Mouse (Mus musculus): ENCODE data around the gene Mgmt.

The Mgmt gene

GRCm38 (mm10) chr7:137094551-137094950 lies 200.1 kb downstream of the Mgmt start:
- in situ Hi-C loops (cut with MboI; ENCODE audit: unreplicated experiment in 2 of 2) = no loop called here

DNA sequence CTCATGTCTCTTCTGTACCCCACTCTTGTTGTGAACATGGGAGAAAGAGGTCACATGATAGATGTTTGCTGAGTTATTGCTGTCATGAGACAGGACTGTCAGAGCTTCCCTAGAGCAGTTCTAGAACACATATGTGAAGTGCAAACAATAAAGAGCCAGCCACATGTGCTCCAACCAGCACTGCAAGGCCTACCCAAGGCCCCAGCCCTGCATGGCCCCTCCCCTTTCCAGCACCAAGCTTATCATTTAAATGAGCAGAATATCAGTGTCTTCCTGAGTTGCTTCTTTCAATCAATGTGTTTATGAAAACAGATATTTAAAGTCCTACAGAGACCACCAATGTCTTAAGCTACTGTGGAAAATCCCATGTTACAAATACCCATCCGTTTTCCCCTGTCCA lies 201.3 kb downstream of the Mgmt start:
- in situ Hi-C loops (cut with MboI; ENCODE audit: unreplicated experiment in 2 of 2) = no loop called here

- in situ Hi-C loops (cut with MboI; ENCODE audit: unreplicated experiment in 2 of 2) = no loop called here
These were observed 205.4 kb downstream of the Mgmt start for GRCm38 (mm10) chr7:137099766-137100165.

DNA sequence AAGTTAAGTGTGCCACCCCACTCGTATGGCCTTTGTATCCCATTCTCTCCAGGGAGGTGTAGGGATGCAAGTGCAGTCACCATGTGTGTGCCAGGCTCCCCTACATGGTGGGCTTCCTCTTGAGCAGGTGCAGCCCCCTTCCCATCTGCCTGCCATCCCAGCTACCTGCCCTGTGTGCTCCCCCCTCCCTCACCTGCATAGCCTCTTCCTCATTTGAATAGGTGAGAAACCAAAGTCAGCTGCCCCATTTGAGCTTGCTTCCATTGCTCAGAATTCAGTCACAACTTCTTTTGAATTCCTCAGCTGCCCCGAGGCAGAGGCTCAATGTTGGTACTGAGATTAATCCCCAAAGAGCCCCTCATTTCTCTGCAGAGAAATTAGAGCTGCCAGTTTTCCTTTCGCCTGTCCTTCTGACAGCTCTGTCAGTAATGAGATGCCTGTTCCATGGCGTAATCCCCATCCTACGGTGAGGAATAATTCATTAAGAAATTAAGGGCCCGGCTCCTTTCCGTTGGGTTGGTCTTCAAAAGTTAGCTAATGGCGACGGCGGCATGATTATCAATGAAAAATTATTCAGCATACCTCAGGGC lies 208.3 kb downstream of the Mgmt start:
- in situ Hi-C loops (cut with MboI; ENCODE audit: unreplicated experiment in 2 of 2) = no loop called here

GRCm38 (mm10) chr7:137112101-137112500 lies 217.7 kb downstream of the Mgmt start:
- in situ Hi-C loops (cut with MboI; ENCODE audit: unreplicated experiment in 2 of 2) = no loop called here

- in situ Hi-C loops (cut with MboI; ENCODE audit: unreplicated experiment in 2 of 2) = no loop called here
These were observed 221.8 kb downstream of the Mgmt start for GRCm38 (mm10) chr7:137116246-137116645.

DNA sequence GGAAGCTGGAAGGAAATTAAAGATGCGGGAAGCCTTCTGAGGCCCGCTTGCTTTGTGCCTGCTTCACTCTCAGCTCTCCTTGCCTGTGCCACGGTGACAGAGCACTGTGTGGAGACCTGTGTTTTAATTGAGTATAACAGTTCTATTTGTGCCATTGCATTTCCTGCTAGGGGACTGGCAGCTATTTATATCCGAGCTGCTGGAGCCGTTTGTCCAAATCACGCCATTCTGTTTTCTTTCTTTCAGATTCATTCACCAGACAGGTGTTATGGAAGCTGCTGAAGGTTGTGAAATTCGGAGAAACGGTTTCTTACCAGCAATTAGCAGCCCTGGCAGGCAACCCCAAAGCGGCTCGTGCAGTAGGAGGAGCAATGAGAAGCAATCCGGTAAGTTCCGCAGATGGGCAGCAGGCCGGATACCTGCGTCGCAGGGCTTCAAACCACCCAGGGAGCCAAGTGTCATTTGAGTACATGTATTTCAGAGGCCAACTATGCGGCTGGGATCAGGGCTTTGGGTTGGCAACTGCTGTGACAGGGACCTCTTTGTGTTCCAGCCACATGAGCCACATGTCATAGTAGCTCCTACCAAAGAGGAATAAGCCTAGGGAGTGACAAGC lies 226.9 kb downstream of the Mgmt start:
- in situ Hi-C loops (cut with MboI; ENCODE audit: unreplicated experiment in 2 of 2) = no loop called here

- in situ Hi-C loops (cut with MboI; ENCODE audit: unreplicated experiment in 2 of 2) = no loop called here
These were observed 234.3 kb downstream of the Mgmt start for GRCm38 (mm10) chr7:137128726-137129125.

DNA sequence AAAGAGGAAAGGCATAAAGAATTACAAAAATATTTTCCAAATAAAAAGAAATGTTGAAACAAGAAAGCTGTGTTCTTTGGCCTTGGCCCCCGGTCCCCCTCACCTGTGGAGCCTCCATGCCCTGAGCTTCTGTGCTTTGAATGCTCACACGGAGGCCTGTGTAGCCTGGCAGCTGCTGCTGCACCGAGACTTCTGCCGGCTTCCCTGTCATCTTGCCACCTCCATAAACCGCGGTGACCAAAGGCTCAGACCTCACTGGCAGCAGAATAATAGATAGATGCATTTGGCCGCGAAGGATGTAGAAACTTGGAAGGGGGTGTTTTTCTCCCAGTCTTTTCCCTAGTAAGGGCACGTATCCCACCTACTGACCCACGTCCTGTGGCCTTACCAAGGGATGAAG lies 235.8 kb downstream of the Mgmt start:
- in situ Hi-C loops (cut with MboI; ENCODE audit: unreplicated experiment in 2 of 2) = no loop called here

DNA sequence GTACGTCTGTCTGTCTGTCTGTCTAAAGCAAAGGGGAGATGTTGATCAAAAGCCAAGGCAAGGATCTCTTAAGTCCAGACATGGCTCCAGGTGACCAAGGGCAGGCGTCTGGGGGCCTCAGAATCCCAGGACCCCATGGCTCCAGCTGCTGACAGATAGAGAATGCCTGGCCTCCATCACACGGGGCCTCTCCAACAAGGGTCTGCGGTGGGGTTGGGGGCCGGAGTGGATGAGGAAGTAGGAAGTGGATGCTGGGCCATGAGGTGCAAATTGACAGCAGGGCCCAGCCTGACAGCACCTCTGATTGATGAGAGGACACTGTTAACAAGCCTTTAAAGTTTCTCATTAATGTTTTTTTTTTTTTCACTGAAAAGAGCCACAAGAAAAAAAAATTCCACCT lies 237.5 kb downstream of the Mgmt start:
- in situ Hi-C loops (cut with MboI; ENCODE audit: unreplicated experiment in 2 of 2) = no loop called here

DNA sequence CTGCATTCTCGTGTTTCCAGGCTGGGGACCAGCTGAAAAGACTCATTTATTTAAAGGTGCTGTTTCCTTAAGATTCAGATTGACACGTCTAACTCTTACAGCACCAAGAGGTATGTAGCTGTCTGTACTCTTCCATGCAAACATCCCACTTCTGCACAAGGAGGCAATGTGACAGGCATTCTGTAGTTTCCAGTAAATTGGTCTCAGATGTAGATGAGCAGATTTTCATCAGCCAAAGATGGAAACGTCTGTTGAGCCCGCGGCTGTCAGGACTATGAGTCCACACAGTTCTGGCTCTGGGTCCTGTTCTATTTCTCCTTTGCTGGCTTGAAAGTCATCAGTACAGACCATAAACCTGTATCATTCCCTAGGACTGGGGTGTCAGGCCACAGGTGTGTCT lies 243.7 kb downstream of the Mgmt start:
- in situ Hi-C loops (cut with MboI; ENCODE audit: unreplicated experiment in 2 of 2) = no loop called here

DNA sequence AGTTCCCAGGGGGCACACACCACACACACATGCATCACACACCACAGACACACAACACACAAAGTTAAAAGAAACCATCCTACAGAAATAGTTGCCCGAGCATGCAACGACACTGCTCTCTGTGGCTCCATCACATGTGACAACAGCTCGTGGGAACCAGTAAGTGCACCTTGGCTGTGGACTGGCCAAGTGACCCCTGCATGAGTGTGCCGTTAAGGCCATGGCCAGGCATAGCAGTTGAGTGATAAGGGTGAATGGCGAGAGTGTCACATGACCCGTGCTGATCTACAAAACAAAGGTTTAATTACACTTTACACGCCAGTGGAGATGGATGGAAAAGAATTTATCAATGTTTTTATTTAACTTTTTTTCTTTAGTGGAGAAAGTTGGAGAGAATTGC lies 245.9 kb downstream of the Mgmt start:
- in situ Hi-C loops (cut with MboI; ENCODE audit: unreplicated experiment in 2 of 2) = no loop called here

- in situ Hi-C loops (cut with MboI; ENCODE audit: unreplicated experiment in 2 of 2) = no loop called here
These were observed 247.0 kb downstream of the Mgmt start for GRCm38 (mm10) chr7:137141386-137141785.

- in situ Hi-C loops (cut with MboI; ENCODE audit: unreplicated experiment in 2 of 2) = no loop called here
These were observed 252.7 kb downstream of the Mgmt start for GRCm38 (mm10) chr7:137147101-137147500.

- in situ Hi-C loops (cut with MboI; ENCODE audit: unreplicated experiment in 2 of 2) = no loop called here
These were observed 257.4 kb downstream of the Mgmt start for GRCm38 (mm10) chr7:137151854-137152253.

DNA sequence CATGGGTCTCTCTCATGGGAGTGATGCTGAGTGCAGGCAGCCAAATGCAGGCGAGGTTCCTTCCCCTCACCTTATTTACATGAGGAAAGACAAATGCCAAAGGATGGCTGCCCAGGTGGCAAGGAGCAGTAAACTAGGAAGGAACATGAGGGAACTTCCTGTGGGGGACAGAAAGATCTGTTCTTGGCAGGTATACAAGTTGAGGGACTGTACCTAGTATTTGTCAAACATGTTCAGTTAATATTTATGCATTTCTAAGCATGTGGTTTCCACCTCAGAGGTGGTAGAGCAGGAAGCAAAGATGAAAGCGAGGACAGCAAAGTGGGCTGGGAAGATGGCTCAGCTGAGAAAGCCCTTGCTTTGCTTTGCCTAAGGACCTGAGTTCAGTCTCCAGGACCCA lies 260.2 kb downstream of the Mgmt start:
- in situ Hi-C loops (cut with MboI; ENCODE audit: unreplicated experiment in 2 of 2) = no loop called here

DNA sequence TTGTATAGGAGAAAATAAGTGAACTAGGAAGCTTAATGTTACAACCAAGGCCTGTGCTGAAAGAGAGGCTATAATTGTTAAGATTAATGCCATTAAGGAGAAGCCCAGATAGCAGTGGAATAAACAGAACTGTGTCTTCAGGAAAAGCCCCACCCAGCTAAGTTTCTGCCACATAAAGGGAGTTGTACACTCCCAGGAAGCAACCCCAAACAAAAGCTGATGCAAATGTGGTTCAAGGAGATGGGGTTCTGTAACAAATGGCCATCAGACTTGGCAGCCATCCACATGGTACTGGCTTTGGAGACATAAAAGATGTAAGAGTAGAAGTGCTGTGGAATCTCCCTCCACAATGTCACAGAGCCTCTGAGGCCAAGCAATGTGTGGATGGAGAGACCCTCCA lies 264.7 kb downstream of the Mgmt start:
- in situ Hi-C loops (cut with MboI; ENCODE audit: unreplicated experiment in 2 of 2) = no loop called here

- in situ Hi-C loops (cut with MboI; ENCODE audit: unreplicated experiment in 2 of 2) = no loop called here
These were observed 277.9 kb downstream of the Mgmt start for GRCm38 (mm10) chr7:137172278-137172677.

All from v-Abl transformed pro-B cells (cell line).